Mouse (Mus musculus): ENCODE measurements around the gene Usf2.

- no peak for TF ChIP-seq NANOG (IDR thresholded peaks at IDR 0.05; ENCODE audit: borderline replicate concordance, low read length)
- no peak for TF ChIP-seq CTCF (conservative IDR thresholded peaks at IDR 0.05; ENCODE audit: low read length)
These were observed 1.6 kb downstream of the Usf2 start for GRCm38 (mm10) chr7:30954971-30955520.
